8 mouse cellular contexts compared by ENCODE assay signal in genomic region chr9:21015571-21016130, GRCm38 (mm10). TPM values are rescaled to one million over a fixed set of nuclear protein-coding genes. Genes with fewer than 3 reads are reported as not detected.
A peak's percentile ranks its signal among the peaks of the same experiment; 100 is the strongest.
DNase-seq lines count a peak whose midpoint lies in the region; ATAC-seq lines count a peak whose summit lies in the region.

Gene Icam1 (plus strand): TSS chr9:21015985.

- H3K4me1 ChIP-seq in hindbrain, embryonic 15.5 days (replicated peaks), result peaks cover 12% of the 10 kb centered on the region
- H3K4me1 ChIP-seq in midbrain, embryonic 15.5 days, result 0 out of 2 replicates have a peak, but pooled peaks cover 2% of the 10 kb centered on the region

- WGBS in hindbrain, embryonic 15.5 days, result 0% methylated on average over 30 of the region's 30 CpGs
- 1% methylated on average over 30 of the region's 30 CpGs for WGBS in midbrain, embryonic 15.5 days

- H3K27ac ChIP-seq in hindbrain, embryonic 15.5 days (replicated peaks), result no peak within 1 kb of the TSS
- no peak within 1 kb of the TSS for H3K27ac ChIP-seq in midbrain, embryonic 15.5 days

- H3K27me3 ChIP-seq in hindbrain, embryonic 15.5 days, result peaks cover 61% of the 10 kb centered on the region
- H3K27me3 ChIP-seq in midbrain, embryonic 15.5 days (replicated peaks), result peaks cover 52% of the 10 kb centered on the region

- H3K9ac ChIP-seq in hindbrain, embryonic 15.5 days, result no peak within 1 kb of the TSS; the same call in 1 of the 2 replicates
- H3K9ac ChIP-seq in midbrain, embryonic 15.5 days, result no peak within 1 kb of the TSS; the same call in 1 of the 2 replicates

- peak within 1 kb of the TSS; percentile 25 for H3K4me3 ChIP-seq in hindbrain, embryonic 15.5 days
- H3K4me3 ChIP-seq in midbrain, embryonic 15.5 days, result peak within 1 kb of the TSS; percentile 3; the same call in 1 of the 2 replicates

- no peaks in the 10 kb centered on the region for H3K36me3 ChIP-seq in hindbrain, embryonic 15.5 days
- H3K36me3 ChIP-seq in midbrain, embryonic 15.5 days (replicated peaks), result no peaks in the 10 kb centered on the region

- ATAC-seq in hindbrain, embryonic 15.5 days (ENCODE audit: low FRiP score, low read depth), result no peak
- no peak for ATAC-seq in midbrain, embryonic 15.5 days (replicated peaks)

- peak within 1 kb of the TSS; percentile 50 for H3K4me2 ChIP-seq in hindbrain, embryonic 15.5 days
- H3K4me2 ChIP-seq in midbrain, embryonic 15.5 days, result peak within 1 kb of the TSS; percentile 26

- H3K9me3 ChIP-seq in hindbrain, embryonic 15.5 days, result no peaks in the 10 kb centered on the region
- no peaks in the 10 kb centered on the region for H3K9me3 ChIP-seq in midbrain, embryonic 15.5 days

- intact Hi-C loops in gastrocnemius, postnatal 14 days (cut with DNase I; ENCODE audit: low total_unique reads), result no loop called here

- peak; percentile 81 for DNase-seq in CD4-positive helper T cell, adult 2 months (ENCODE audit: low read depth, low spot score)
- peak; percentile 49 for DNase-seq in adrenal gland, adult 8-10 months
- peak; percentile 64 for DNase-seq in gastrocnemius, postnatal 14 days
- DNase-seq in liver, result peak; percentile 70
- DNase-seq in thymus, adult 18-20 months, result peak; percentile 75 to 80
- DNase-seq in cerebellum, adult 18-20 months, result no peak

RNA-seq across cellular contexts. Expression of gene Icam1, which starts in this region (rescaled TPM):
- 10 to 100 TPM; 14.9 to 33.1 (median 22.2) TPM for total RNA-seq in adrenal gland, adult 8-10 months (2022)
- total RNA-seq in gastrocnemius, postnatal 14 days (2021), result 1 to 10 TPM; 3.1 to 3.4 TPM
- 3.4 and 3.9 TPM in 2 replicates for polyA plus RNA-seq in hindbrain, embryonic 15.5 days (2015; fragmentation: Nextera tagmentation; extraction: Ambion mirVana)
- polyA plus RNA-seq in midbrain, embryonic 15.5 days (2015; fragmentation: Nextera tagmentation; extraction: Ambion mirVana), result 3.3 and 3.9 TPM in 2 replicates

Comparison
In these comparisons a context has a peak if more than half of its experiments do, and no peak if none do; other contexts are left out.
1. DNase-seq: peak in CD4-positive helper T cell, adult 2 months (single experiment), adrenal gland, adult 8-10 months (single experiment), gastrocnemius, postnatal 14 days (single experiment), liver (single experiment) and thymus, adult 18-20 months (2 of 2); none in cerebellum, adult 18-20 months (0 of 2).